Mouse (Mus musculus) midbrain, embryonic 13.5 days (tissue): ENCODE data around the gene Got1. TPM values are rescaled to one million over a fixed set of nuclear protein-coding genes. Genes with fewer than 3 reads are reported as not detected.
"Not testable (repeated sequence)": the region's sequence is repeated elsewhere in the genome, so short reads cannot be mapped to it uniquely, and the experiment has no call there.

Source experiments
- ATAC-seq: fragments of 200-750 bp; cut with Nextera tagmentation; 2 replicates; pipeline ENCODE4 v1.8.0; 2017; ENCODE audit warnings: mild to moderate bottlenecking, moderate TSS enrichment, moderate library complexity
- H3K27ac ChIP-seq: fragments of 300-500 bp; sonication (generic); 2 replicates; pipeline ENCODE4 v1.5.1; 2015; ENCODE audit warnings: inconsistent platforms, mild to moderate bottlenecking, moderate library complexity
- H3K27me3 ChIP-seq: fragments of 300-500 bp; sonication (generic); 2 replicates; pipeline ENCODE4 v1.6.1; 2015; ENCODE audit warnings: mild to moderate bottlenecking, inconsistent platforms
- H3K36me3 ChIP-seq: fragments of 300-500 bp; sonication (generic); 2 replicates; pipeline ENCODE4 v1.6.1; 2015; ENCODE audit warnings: mild to moderate bottlenecking, inconsistent platforms
- H3K4me1 ChIP-seq: fragments of 300-500 bp; sonication (generic); replicated peaks from 2 replicates; pipeline ENCODE4 v1.6.1; 2015; ENCODE audit warnings: inconsistent platforms
- H3K4me2 ChIP-seq: fragments of 300-500 bp; sonication (generic); replicated peaks from 2 replicates; pipeline ENCODE4 v1.6.1; 2015; ENCODE audit warnings: moderate library complexity, mild to moderate bottlenecking, inconsistent platforms
- H3K4me3 ChIP-seq: fragments of 300-500 bp; sonication (generic); replicated peaks from 2 replicates; pipeline ENCODE4 v1.5.1; 2015; ENCODE audit warnings: mild to moderate bottlenecking, inconsistent platforms
- H3K9ac ChIP-seq: fragments of 300-500 bp; sonication (generic); replicated peaks from 2 replicates; pipeline ENCODE4 v1.6.1; 2015; ENCODE audit warnings: mild to moderate bottlenecking, inconsistent platforms
- H3K9me3 ChIP-seq: fragments of 300-500 bp; sonication (generic); 2 replicates; pipeline ENCODE4 v1.6.1; 2016; ENCODE audit warnings: mild to moderate bottlenecking, inconsistent platforms
- WGBS: fragments of 180-500 bp; shearing (Covaris S2); methylation state at CpG from one replicate; pipeline ENCODE4 v1.1.7; 2015; 5-methylcytosine and 5-hydroxymethylcytosine counted together
- polyA plus RNA-seq: library from polyadenylated mRNA; unstranded; fragments of >200 nt; fragmentation: Nextera tagmentation; extraction: Ambion mirVana; gene quantifications from 2 replicates; pipeline ENCODE4 v1.2.1, GENCODE M21; 2015

Gene Got1
- polyA plus RNA-seq, 1 experiment from 2014 or later: 67.3 TPM

DNA sequence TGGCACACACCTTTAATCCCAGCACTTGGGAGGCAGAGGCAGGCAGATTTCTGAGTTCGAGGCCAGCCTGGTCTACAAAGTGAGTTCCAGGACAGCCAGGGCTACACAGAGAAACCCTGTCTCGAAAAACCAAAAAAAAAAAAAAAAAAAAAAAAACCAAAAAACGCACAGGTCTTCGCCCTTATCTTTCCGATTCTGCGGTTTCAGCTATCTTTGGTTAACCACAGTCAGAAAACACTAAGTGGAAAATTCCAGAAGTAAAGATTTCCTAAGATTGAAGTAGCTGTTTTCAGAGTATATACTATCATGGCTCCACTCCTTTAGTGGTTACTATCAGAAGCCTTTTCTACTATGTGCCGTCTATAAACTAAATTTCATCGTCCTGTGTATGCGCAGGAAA is 20.8 kb downstream of the Got1 start:
- not testable (repeated sequence) for H3K9me3 ChIP-seq, H3K4me3 ChIP-seq, H3K27me3 ChIP-seq, H3K27ac ChIP-seq, H3K4me2 ChIP-seq, H3K9ac ChIP-seq, ATAC-seq, H3K4me1 ChIP-seq
- WGBS: 98% methylated on average over 8 of the region's 9 CpGs
- peaks cover 76% of the 10 kb centered on the region for H3K36me3 ChIP-seq

GRCm38 (mm10) chr19:43502630-43503029 is 21.8 kb downstream of the Got1 start:
- Histone ChIP-seq H3K4me1 (no peaks in the 10 kb centered on the region), H3K4me3 (no peak overlapping the region), H3K9ac (no peak overlapping the region), H3K9me3 (no peaks in the 10 kb centered on the region), H3K4me2 (no peak overlapping the region), H3K27ac (no peak overlapping the region), H3K36me3 (peaks cover 77% of the 10 kb centered on the region), H3K27me3 (no peaks in the 10 kb centered on the region)
- 73% methylated on average over 11 of the region's 11 CpGs for WGBS
- no peak for ATAC-seq

DNA sequence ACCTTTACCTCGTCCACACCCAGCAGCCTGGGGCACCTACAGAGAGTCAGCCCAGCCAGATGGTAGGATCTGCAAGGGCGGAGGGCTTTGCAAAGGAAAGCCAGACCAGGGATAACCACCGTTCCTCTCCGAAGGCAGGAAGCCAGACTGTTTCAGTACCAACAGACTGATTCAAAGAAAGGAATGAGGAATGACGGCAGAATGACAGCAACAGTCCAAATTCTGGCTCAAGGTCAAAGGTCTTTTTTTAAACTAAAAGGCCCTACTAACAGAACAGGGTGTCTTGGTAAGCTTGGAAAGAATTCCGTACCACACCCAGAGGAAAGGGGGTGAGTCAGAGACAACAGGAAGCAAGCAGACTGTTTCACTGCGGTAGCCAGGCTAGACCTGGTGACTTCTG is 25.5 kb downstream of the Got1 start:
- Histone ChIP-seq H3K27ac (no peak overlapping the region), H3K4me1 (peaks cover 11% of the 10 kb centered on the region), H3K4me2 (no peak overlapping the region), H3K9ac (no peak overlapping the region), H3K4me3 (no peak overlapping the region), H3K9me3 (no peaks in the 10 kb centered on the region), H3K27me3 (peaks cover 14% of the 10 kb centered on the region; the same call in 1 of the 2 replicates), H3K36me3 (peaks cover 45% of the 10 kb centered on the region)
- no peak for ATAC-seq
- WGBS: 93% methylated on average over 7 of the region's 7 CpGs

DNA sequence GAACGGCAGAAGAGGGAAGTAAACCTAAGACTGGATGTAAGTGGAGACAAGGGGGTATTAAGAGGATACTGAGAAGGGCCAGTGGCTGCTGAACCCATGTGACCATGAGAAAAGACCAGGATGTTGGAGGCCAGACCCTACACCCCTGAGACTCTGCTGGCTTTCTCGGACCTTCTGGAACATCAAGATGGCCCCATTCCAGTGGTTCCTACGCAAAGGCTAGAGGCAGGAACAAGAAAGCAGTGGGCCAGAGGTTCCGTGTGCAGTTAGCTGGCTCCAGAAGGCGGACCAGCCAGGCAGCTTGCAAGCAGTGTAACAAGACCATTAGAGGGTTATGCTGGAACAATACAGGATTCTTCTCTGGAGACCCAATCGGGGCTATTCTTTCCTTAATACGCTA is 27.0 kb downstream of the Got1 start:
- no peak overlapping the region for H3K4me3 ChIP-seq
- peaks cover 11% of the 10 kb centered on the region for H3K4me1 ChIP-seq
- no peak overlapping the region for H3K27ac ChIP-seq
- no peak for ATAC-seq
- H3K27me3 ChIP-seq: peaks cover 21% of the 10 kb centered on the region; the same call in 1 of the 2 replicates
- no peak overlapping the region for H3K9ac ChIP-seq
- no peaks in the 10 kb centered on the region for H3K9me3 ChIP-seq
- peaks cover 38% of the 10 kb centered on the region for H3K36me3 ChIP-seq
- H3K4me2 ChIP-seq: no peak overlapping the region
- WGBS: 94% methylated on average over 7 of the region's 7 CpGs

- H3K9me3 ChIP-seq: no peaks in the 10 kb centered on the region
- H3K4me3 ChIP-seq: no peak overlapping the region
- H3K9ac ChIP-seq: no peak overlapping the region
- no peak overlapping the region for H3K27ac ChIP-seq
- no peak overlapping the region for H3K4me2 ChIP-seq
- H3K36me3 ChIP-seq: peaks cover 26% of the 10 kb centered on the region
- ATAC-seq: peak; percentile 31; the same call in 1 of the 2 replicates
- peaks cover 21% of the 10 kb centered on the region; the same call in 1 of the 2 replicates for H3K27me3 ChIP-seq
- whole genome bisulfite sequencing: 25% methylated on average over 5 of the region's 5 CpGs
- peaks cover 11% of the 10 kb centered on the region for H3K4me1 ChIP-seq
Observed at GRCm38 (mm10) chr19:43495846-43496245, 28.6 kb downstream of the Got1 start.

DNA sequence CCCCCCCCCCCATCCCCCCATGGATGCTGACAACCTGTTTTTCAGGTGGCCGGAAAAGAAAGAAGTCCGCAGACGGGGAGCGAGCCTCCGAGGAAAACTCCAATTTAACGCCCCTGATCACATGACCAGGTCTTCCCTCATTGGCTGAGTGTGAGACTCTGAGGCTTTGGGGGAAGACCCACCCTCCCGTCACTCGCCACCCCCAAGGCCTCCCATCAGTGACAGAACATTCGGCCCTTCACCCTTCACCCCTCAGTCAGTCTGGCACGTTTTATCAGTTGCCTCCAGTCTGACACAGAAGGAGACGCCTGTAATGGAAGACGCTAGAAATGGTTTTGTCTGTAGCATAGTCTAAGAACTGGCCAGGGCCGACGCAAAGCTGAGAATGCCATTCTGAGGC is 29.5 kb downstream of the Got1 start:
- peaks cover 21% of the 10 kb centered on the region; the same call in 1 of the 2 replicates for H3K27me3 ChIP-seq
- H3K4me3 ChIP-seq: peak overlapping the region; percentile 32
- H3K4me1 ChIP-seq: peaks cover 11% of the 10 kb centered on the region
- WGBS: 12% methylated on average over 14 of the region's 14 CpGs
- H3K36me3 ChIP-seq: peaks cover 16% of the 10 kb centered on the region
- H3K27ac ChIP-seq: no peak overlapping the region
- peak; percentile 70 for ATAC-seq
- H3K4me2 ChIP-seq: peak overlapping the region; percentile 60
- no peaks in the 10 kb centered on the region for H3K9me3 ChIP-seq
- H3K9ac ChIP-seq: 0 out of 2 replicates have a peak overlapping the region, but pooled peaks have one; percentile 28

DNA sequence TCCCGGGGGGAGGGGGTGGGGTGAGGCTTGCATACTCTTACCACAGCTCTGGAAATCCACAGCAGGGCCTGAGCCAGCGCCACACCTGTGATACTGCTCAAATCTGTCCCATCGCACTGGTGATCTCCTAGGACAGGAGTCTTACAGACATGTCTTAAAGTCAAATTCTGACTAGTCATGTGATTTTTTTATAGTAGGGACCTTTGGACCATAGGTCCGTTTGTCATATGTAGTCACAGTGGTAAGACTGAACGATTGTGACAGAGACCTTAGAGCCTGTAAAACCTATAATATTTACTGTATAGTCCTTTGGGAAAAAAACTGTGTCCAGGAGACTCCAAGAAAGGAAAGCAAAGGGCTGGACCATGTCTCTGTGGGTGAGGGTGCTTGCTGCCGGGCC is 30.5 kb downstream of the Got1 start:
- ATAC-seq: no peak
- H3K9ac ChIP-seq: no peak overlapping the region
- no peaks in the 10 kb centered on the region for H3K9me3 ChIP-seq
- H3K27ac ChIP-seq: no peak overlapping the region
- no peak overlapping the region for H3K4me2 ChIP-seq
- H3K36me3 ChIP-seq: peaks cover 6% of the 10 kb centered on the region
- no peak overlapping the region for H3K4me3 ChIP-seq
- WGBS: 81% methylated on average over 6 of the region's 6 CpGs
- peaks cover 11% of the 10 kb centered on the region for H3K4me1 ChIP-seq
- H3K27me3 ChIP-seq: peaks cover 21% of the 10 kb centered on the region; the same call in 1 of the 2 replicates

DNA sequence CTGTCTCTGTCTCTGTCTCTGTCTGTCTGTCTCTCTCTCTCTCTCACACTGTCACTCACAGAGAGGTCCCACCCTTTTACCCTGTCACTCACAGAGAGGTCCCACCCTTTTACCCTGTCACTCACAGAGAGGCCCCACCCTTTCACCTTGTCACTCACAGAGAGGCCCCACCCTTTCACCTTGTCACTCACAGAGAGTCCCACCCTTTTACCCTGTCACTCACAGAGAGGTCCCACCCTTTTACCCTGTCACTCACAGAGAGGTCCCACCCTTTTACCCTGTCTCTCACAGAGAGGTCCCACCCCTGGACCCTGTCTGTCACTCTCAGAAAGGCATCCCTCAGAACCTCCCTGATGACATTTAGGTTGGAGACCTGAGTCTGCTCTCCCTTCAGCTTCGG is 31.1 kb downstream of the Got1 start:
- H3K27me3 ChIP-seq: peaks cover 21% of the 10 kb centered on the region; the same call in 1 of the 2 replicates
- not testable (repeated sequence) for H3K4me2 ChIP-seq, H3K36me3 ChIP-seq, H3K9me3 ChIP-seq, H3K9ac ChIP-seq, ATAC-seq, H3K27ac ChIP-seq, H3K4me3 ChIP-seq
- H3K4me1 ChIP-seq: peaks cover 11% of the 10 kb centered on the region
- whole genome bisulfite sequencing: 65% methylated on average over 1 of the region's 1 CpGs

DNA sequence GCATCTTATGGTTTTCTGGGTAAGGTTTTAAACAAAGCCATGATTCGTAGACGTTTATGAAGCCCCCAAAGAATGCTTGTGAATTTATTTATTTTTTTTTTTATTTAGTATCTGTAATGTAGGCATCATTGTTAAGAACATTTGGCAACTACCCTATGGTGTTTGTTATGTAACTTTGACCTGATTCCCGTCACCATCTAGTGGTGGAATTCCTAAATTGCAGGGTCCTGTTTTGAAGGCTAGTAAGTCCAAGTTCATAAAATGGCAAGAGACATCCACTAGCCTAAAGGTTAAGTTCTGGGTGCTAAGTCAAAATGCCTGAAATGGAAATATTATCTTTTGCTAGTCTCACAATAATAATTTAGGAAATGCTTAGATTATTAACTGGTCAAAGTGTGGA is 37.0 kb downstream of the Got1 start:
- 47% methylated on average over 3 of the region's 3 CpGs for WGBS
- no peak overlapping the region for H3K9ac ChIP-seq
- no peak overlapping the region for H3K4me2 ChIP-seq
- H3K4me1 ChIP-seq: no peaks in the 10 kb centered on the region
- no peaks in the 10 kb centered on the region for H3K27me3 ChIP-seq
- no peak overlapping the region for H3K27ac ChIP-seq
- H3K4me3 ChIP-seq: no peak overlapping the region
- H3K9me3 ChIP-seq: no peaks in the 10 kb centered on the region
- ATAC-seq: no peak
- H3K36me3 ChIP-seq: no peaks in the 10 kb centered on the region

DNA sequence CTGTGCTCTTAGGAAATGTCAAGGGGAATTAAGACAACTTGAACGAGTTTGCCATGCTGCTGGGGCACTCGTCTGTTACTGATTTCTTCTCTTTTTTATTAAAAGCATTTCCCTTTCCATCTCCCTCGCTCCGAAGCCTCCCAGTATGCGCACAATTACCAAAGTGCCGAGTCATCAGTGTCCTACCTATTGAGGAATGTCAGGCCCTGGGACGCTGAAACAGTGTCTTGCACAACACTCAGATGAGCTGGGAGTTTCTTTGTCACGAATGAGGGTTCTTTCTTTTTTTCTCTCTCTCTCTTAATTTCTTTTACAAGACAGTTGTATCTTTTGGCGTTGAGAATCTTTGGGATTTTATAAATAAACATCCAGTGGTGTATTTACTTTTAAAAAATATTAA is 43.9 kb downstream of the Got1 start:
- H3K4me2 ChIP-seq: no peak overlapping the region
- WGBS: 70% methylated on average over 9 of the region's 9 CpGs
- H3K36me3 ChIP-seq: no peaks in the 10 kb centered on the region
- H3K27me3 ChIP-seq: no peaks in the 10 kb centered on the region
- no peaks in the 10 kb centered on the region for H3K4me1 ChIP-seq
- H3K4me3 ChIP-seq: no peak overlapping the region
- no peaks in the 10 kb centered on the region for H3K9me3 ChIP-seq
- no peak overlapping the region for H3K27ac ChIP-seq
- ATAC-seq: no peak
- H3K9ac ChIP-seq: no peak overlapping the region

- WGBS: 95% methylated on average over 5 of the region's 5 CpGs
- Histone ChIP-seq H3K4me2 (no peak overlapping the region), H3K27ac (no peak overlapping the region), H3K9ac (no peak overlapping the region), H3K27me3 (no peaks in the 10 kb centered on the region), H3K9me3 (no peaks in the 10 kb centered on the region), H3K36me3 (no peaks in the 10 kb centered on the region), H3K4me1 (no peaks in the 10 kb centered on the region), H3K4me3 (no peak overlapping the region)
- ATAC-seq: no peak
Observed at GRCm38 (mm10) chr19:43479431-43479830, 45.0 kb downstream of the Got1 start.

GRCm38 (mm10) chr19:43478891-43479290 is 45.5 kb downstream of the Got1 start:
- H3K27me3 ChIP-seq: no peaks in the 10 kb centered on the region
- no peak overlapping the region for H3K27ac ChIP-seq
- no peaks in the 10 kb centered on the region for H3K4me1 ChIP-seq
- H3K4me2 ChIP-seq: no peak overlapping the region
- WGBS: 20% methylated on average over 5 of the region's 5 CpGs
- H3K36me3 ChIP-seq: no peaks in the 10 kb centered on the region
- no peak overlapping the region for H3K9ac ChIP-seq
- H3K4me3 ChIP-seq: no peak overlapping the region
- H3K9me3 ChIP-seq: no peaks in the 10 kb centered on the region
- ATAC-seq: no peak

- H3K36me3 ChIP-seq: no peaks in the 10 kb centered on the region
- no peak overlapping the region for H3K9ac ChIP-seq
- H3K9me3 ChIP-seq: no peaks in the 10 kb centered on the region
- H3K4me1 ChIP-seq: no peaks in the 10 kb centered on the region
- no peak overlapping the region for H3K27ac ChIP-seq
- no peak for ATAC-seq
- H3K4me2 ChIP-seq: no peak overlapping the region
- no peak overlapping the region for H3K4me3 ChIP-seq
- H3K27me3 ChIP-seq: no peaks in the 10 kb centered on the region
- 90% methylated on average over 5 of the region's 5 CpGs for WGBS
Observed at GRCm38 (mm10) chr19:43477436-43477835, 47.0 kb downstream of the Got1 start.
